Mouse (Mus musculus): Measurements from ENCODE around the gene Nek2. TPM values are rescaled to one million over a fixed set of nuclear protein-coding genes. Genes with fewer than 3 reads are reported as not detected.

The Nek2 gene
- total RNA-seq, 2 experiments from 2014 or later: 7.0 to 8.5 TPM

DNA sequence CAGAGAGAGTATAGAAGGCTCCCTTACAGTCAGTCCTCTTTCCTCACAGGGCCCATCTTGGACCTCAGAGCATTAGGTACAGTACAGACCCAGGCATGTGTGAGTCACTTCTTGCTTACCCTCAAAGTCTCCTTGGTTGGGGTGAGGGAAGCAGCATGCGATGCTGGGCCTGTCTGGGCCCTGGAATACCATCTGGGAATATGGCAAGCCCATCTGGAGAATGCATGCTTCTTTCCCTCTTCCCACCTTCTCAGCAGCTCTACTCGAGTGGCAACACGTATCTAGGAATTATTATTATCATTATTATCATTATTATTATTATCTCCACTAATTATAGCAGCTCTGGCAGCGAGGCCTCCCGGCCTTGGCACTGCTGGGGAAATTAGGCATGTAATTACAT, 33.5 kb downstream of the Nek2 start:
- no peak for DNase-seq
- intact Hi-C loops (cut with DNase I): no loop called here

DNA sequence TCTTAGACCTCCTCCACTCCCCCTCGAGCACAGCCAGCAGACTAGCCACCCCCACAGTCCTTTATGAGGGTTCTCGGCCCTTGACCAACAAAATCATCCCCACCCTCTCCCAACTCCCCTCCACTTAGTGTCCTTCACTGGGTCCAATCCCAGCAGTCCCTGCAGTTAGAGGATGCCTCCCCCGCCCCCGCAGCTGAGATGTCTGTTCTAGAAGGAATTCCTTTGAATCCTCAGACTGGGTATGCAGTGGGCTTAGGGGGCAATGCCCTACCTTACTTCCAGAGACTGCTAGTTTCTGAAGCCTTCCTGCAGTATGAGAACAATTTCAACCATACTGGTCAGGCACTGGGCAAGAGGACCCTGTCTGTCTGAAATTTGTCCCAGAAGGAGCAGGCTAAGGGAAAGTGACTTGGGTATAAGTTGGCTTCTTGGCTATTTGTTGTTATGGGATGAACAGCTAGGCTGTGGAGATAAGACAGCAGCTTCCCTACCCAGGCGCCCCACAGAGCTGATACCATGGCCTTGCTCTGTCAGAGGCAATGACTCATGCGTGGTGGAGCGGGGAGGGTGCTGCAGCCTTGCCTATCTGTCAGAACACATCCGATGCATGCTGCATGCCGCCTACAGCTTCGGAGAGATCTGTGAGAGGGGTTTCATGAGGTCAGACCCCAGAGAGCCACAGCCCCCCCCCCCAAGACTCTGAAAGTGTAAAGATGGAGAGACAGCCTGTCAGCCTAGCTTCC, 34.1 kb downstream of the Nek2 start:
- intact Hi-C loops (cut with DNase I): no loop called here
- DNase-seq: peak; percentile 34 to 41

DNA sequence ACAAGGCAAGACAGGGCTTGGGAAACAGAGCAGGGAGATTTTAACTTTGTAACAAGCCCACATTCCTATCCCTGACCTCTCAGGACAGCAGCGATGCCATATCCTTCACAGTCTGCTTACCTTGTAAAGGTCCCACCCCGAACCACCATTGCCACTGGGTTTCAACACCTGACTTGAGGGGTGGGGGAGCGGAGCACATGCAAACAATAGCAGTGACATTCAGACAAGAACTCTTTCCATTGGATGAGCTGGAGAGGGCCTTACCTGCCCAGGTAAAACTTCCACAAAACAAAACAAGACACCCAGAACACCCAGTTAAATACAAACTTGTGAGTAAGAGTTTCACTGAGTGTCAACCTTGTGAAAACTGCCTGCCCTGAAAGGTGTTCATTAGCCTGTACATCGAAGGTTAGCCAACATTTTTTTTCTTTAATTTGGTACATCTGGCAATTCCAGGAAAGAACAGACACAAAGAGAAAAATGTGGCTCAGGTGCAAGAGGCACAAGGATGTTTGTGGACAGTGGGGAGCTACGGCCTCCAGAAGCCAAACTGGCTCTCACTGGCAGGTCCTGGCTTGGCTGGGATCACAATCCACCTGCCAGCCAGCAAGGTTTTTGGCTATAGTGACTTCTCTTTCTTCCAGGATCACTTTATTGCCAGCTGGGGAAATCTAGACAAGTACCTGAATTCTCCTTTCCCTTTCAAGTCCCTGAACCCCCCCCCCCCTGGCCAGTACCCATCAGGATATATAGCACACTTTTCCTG, 35.8 kb downstream of the Nek2 start:
- intact Hi-C loops (cut with DNase I): no loop called here
- DNase-seq: no peak

DNA sequence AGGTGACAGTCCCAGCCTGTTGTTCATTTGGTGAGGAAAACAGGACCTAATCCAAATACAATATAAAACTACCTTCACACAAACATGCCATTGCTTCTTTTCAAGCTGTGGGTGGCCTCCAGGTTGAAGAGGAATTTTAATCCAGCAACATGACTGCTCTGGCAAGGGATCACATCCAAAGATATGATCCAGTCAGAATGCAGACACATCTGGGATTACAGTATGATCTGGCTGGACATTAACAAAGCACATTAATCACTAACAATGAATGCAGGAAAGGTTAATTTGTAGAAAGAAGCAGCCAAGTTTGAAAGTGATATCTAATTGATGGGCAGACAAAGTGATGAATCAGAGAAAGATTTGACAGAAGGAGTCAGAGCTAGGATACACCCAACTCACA, 36.9 kb downstream of the Nek2 start:
- intact Hi-C loops (cut with DNase I): no loop called here
- no peak for DNase-seq

DNA sequence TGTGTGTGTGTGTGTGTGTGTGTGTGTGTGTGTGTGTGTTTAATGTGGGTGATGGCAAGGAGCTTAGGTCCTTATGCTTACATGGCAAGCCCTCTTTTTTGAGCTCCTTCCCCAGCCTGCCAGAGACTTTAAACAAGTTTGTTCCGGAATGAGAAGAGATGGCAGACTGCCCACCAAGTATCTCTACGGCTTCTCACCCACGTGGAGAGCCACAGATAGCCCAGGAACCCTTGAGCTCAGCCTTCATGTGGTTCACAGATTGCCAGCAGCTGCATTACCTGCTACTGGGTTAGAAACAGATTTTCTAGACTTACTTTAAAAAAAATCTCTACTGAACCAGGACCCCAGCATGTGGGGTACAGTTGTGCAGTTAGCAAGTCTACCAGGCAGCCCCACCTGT, 38.6 kb downstream of the Nek2 start:
- DNase-seq: no peak
- intact Hi-C loops (cut with DNase I): no loop called here

DNA sequence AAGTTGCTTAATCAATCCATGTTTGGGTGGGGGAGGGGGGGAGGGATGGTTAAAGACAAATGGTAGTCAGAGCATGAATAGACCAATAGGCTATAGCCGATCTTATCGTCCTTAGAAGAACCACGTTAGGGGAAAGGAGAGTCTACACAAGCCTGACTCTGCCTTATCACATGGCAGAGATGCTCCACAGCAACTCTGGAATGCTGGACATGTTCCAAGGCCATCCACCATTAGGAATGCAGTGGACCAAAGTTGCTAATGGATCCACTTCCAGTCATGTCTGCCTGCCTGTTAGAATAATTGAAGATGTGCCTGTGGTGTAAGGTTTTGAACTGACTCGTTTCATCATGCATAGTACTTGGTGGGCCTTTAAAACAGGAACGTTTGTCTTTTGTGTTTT, 40.0 kb downstream of the Nek2 start:
- intact Hi-C loops (cut with DNase I): no loop called here

DNA sequence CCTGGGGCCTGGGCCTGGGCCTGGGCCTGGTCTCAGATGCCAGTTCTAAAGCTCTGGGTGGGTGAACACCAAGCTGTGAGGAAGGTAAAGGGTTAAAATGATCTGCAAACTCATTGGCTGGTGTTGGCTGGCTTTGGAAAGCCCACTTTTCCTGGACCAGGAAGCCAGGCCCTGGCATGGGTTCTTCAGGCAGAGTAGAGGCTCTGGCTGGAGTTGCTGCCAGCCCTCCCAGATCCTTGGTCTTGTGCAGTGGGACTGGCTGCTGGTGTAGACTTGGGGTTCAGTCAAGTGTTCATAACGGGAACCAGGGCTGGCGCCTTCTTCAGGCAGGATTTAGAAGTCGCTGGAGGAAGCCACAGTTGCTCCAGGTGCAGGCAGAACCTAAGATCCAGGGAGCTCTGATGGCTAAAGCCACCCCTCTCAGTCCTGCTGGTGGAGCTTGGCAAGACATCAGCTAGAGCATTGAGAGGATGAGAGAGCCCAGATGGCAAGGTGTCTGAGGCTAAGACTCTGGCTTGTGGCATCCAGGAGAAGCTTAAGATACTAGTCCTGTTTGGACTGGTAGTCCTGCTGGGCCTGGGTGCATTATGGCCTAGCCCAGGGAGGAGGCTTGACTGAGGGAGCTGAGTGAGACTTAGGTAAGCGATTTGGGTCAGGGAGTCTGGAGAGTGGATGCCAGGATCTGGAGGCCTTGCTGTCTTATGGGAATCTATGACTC, 42.7 kb downstream of the Nek2 start:
- intact Hi-C loops (cut with DNase I): no loop called here
- no peak for DNase-seq

More for the DNA sequence above, 40.0 kb downstream of the Nek2 start:
- no peak for DNase-seq

DNA sequence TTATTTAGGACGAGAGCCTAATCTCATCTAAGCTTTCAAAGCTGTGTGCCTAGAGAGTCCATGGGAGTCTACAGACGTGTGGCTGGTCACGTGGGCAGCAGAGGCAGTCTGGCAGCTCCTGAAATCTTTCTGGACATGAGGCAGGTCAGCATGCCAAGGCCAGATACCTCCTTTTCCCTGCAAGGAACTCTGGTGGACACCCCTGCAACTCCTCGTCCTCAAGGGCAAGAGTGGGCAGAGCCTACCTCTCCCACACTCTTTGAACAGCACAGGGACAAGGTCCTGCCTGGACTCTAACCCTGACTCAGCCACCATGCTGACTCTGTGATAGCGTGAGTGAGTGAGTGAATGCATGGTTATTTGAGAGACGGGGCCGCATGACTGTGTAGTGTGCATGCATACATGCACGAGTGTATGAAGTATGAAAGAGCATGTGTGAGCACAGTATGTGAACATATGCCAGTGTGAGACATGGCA, 43.3 kb downstream of the Nek2 start:
- DNase-seq: no peak
- intact Hi-C loops (cut with DNase I): no loop called here

DNA sequence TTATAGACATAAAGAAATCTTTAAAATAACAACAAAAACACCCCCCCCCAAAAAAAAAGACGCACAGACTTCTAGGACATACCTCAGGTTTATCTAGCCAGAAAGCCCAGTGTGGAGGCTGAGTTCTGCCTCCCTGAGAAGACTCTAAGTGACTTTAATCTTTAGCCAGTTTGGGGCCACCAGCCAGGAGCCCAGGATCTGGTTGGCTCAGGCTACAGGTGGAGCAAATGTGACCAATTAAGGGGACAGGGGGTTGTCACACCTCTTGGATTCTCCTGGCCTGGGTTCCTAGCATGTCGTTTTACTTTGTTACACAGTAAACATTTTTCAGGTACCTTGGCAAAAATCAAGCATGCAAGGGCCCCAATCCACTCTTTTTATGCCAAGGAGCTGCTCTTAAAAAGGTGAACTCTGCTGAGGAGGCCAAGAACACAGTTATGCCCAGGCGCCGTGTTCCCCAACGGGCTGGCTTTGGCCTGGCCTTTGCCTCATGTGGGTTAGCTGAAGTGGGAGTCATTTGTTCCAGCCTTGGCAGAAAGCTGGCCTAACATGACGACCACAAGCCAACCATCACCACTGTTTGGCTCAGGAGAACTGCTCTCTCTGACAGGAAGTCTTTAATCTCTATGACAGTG, 50.9 kb downstream of the Nek2 start:
- intact Hi-C loops (cut with DNase I): loop anchor here (10.0 kb wide), 1 partner anchor 1293 kb away; the partner anchor contains the start of gene A130010J15Rik
- no peak for DNase-seq

DNA sequence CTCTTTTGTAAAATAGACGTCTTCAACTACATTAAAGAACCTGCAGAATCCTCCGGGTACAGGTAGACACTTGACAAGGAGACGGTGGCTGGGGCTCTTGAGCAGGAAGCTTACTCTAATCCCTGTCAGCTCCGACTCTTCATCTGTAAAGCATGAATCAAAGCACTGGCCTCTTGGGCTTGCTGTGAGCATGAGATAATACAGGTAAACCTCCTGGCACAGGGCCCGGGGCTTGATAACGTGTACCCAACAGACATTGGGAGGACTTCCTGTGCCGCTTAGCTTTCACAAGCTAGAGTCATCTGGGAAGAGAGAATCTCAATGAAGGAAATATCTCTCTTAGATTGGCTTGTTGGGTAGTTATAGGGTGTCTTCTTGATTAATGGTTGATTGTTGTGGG, 53.8 kb downstream of the Nek2 start:
- intact Hi-C loops (cut with DNase I): loop anchor here (10.0 kb wide), 1 partner anchor 1290 kb away; the partner anchor contains the start of gene A130010J15Rik
- DNase-seq: no peak

DNA sequence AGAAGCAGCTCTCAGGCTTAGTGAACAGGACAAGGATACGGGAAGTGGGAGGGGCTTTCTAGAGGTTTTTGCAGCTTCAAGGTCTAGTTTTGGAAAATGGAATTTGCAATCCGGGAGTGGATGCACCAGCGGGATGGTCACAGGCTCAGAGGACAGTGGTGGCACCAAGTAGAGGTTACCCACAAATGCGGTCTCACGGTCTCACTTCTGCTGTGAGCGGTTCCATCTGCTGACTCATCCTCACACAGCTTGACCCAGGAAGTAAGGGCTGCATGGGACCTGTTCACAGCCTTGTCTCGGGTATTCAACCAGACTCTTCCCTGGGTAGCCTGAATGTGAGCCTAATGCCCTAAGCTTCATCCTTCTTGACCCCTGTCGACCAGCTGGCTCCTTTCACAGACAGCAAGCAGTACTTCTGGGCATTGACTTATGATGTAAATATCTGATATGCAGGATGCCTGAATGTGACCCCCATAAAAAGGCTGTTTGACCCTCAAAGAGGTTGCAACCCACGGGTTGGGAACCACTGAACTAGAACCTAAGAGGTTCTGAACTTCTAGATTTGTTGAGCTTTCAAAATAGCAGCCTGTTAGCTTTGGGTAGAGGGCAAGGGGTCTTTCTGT, 54.5 kb downstream of the Nek2 start:
- DNase-seq: no peak
- intact Hi-C loops (cut with DNase I): loop anchor here (10.0 kb wide), 1 partner anchor 1289 kb away; the partner anchor contains the start of gene A130010J15Rik

DNA sequence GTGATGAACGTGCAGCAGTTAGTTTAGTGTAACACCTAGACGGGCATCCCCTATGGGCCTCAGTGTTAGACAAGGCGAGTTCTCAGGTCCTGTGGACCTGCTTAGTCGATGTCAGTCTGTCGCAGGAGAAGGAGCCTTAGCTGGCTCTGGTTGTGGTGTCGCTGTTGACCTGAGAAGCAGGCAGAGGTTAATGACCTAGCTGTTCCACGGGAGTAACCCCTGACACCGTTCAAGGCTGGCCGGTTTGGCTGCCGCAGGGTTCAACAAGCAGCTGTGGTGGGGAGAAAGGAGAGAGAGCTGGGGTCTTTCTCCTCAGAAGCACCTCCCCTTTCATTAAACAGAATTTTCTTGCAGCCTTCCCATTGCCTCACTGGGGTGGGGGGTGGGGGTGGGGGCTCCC, 56.4 kb downstream of the Nek2 start:
- intact Hi-C loops (cut with DNase I): loop anchor here (10.0 kb wide), 1 partner anchor 1287 kb away; the partner anchor contains the start of gene A130010J15Rik

DNA sequence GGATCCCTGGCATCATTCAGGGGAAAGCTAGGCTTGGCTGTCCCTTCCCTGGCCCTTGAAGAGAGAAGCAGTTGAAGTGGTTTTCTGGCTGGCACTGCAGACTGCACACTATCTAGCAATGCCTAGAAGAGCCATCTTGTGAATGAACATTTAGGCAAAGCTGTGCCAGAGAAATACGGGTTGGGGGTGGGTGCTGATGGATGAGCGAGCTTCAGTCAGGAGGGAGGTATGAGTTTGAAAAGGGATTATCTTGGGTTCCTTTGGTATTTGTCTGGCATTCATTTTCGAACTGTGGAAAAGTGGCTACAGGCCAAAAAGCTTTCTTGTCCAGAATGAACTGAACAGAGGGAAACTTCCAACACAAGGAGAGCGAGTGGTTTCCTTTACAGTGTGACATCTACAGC, 57.3 kb downstream of the Nek2 start:
- peak; percentile 53 to 60 for DNase-seq
- intact Hi-C loops (cut with DNase I): loop anchor here (10.0 kb wide), 1 partner anchor 1286 kb away; the partner anchor contains the start of gene A130010J15Rik

More for the DNA sequence above, 56.4 kb downstream of the Nek2 start:
- no peak for DNase-seq

DNA sequence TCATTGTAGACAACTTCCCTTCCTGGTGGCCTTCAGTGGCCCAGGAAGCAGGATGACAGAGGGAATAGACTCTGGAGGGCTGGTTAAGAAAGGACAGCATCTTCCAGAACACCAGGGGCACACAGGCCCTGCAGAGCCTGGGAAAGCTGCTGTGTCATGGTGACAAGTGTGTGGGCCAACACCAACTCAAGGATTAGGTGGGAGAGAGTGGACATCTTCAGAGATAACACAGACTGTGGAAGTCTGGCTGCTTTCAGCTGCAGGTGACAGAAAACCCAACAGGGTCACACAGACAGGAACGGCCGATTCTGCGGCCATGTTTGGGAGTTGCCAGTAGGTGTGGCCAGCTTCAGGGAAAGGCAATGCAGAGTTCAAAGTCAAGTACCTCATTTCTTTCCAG, 59.0 kb downstream of the Nek2 start:
- DNase-seq: no peak
- intact Hi-C loops (cut with DNase I): no loop called here

DNA sequence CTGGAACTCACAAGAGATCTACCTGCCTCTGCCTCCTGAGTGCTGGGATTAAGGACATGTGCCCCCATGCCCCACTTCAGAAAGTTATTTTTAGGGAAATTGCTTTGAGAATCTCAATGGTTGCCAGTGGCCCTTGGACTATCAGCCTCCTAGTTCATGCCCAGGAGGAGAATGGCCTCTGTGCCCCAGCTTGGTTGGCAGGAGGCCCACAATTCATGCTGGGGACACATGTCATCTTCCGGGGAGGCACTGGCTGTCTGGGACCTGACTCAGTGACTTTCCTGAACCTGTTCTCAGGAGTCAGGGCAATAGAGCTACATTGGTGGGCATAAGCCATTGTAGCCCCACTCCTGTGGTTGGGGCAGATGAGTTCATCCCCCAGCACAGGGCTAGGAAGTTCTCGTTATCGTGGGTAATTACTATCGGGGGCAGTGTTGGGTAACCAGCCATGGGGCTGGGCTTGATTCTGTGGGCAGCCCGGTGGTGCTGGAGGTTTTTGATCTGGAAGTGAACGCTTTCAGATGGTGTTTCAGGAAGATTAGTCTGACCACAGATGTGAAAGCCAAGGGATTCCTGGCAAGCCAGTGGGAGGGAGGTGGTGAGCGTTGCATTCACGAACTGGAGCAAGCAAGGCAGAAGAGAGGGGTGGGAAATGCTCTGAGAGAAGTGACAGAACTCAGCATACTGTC, 59.8 kb downstream of the Nek2 start:
- DNase-seq: peak in 1 of 2 experiments; percentile 32
- intact Hi-C loops (cut with DNase I): no loop called here

DNA sequence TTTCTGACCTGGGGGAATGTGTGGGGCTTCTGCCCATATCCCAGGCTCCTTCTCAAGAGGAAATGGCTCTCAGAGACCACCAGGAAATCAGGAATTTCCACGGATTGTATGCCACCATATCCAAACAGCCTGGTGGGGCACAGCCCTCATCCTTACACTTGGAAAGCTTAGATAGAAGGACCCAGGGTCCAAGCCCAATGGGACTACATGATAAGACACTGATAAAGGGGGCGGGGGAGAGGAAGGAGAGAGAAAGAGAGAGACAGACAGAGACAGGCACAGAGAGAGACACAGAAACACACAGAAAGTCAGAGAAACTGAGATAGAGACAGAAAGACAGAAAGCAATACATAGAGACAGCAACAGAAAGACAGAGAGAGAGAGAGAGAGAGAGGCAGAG, 60.4 kb downstream of the Nek2 start:
- intact Hi-C loops (cut with DNase I): no loop called here
- DNase-seq: no peak

Measured in heart, postnatal 10 days (tissue).